Mouse (Mus musculus) neural tube, embryonic 13.5 days (tissue): ENCODE measurements around the gene H2afy. TPM values are rescaled to one million over a fixed set of nuclear protein-coding genes. Genes with fewer than 3 reads are reported as not detected.

Source experiments
- ATAC-seq: fragments of 200-750 bp; cut with Nextera tagmentation; 2 replicates; pipeline ENCODE4 v1.8.0; 2017; ENCODE audit warnings: low read depth, mild to moderate bottlenecking, moderate TSS enrichment, moderate library complexity
- H3K27ac ChIP-seq: fragments of 300-500 bp; sonication (generic); replicated peaks from 2 replicates; pipeline ENCODE4 v1.5.1; 2015; ENCODE audit warnings: moderate library complexity, mild to moderate bottlenecking, inconsistent platforms
- H3K27me3 ChIP-seq: fragments of 300-500 bp; sonication (generic); 2 replicates; pipeline ENCODE4 v1.6.1; 2015; ENCODE audit warnings: mild to moderate bottlenecking, inconsistent platforms
- H3K36me3 ChIP-seq: fragments of 300-500 bp; sonication (generic); 2 replicates; pipeline ENCODE4 v1.6.1; 2015; ENCODE audit warnings: mild to moderate bottlenecking, inconsistent platforms
- H3K4me1 ChIP-seq: fragments of 300-500 bp; sonication (generic); replicated peaks from 2 replicates; pipeline ENCODE4 v1.6.1; 2015; ENCODE audit warnings: inconsistent platforms
- H3K4me2 ChIP-seq: fragments of 300-500 bp; sonication (generic); 2 replicates; pipeline ENCODE4 v1.6.1; 2015; ENCODE audit warnings: inconsistent platforms, mild to moderate bottlenecking, moderate library complexity
- H3K4me3 ChIP-seq: fragments of 300-500 bp; sonication (generic); 2 replicates; pipeline ENCODE4 v1.5.1; 2015; ENCODE audit warnings: mild to moderate bottlenecking, inconsistent platforms
- H3K9ac ChIP-seq: fragments of 300-500 bp; sonication (generic); 2 replicates; pipeline ENCODE4 v1.6.1; 2015; ENCODE audit warnings: moderate library complexity, mild to moderate bottlenecking, inconsistent platforms
- H3K9me3 ChIP-seq: fragments of 300-500 bp; sonication (generic); 2 replicates; pipeline ENCODE4 v1.6.1; 2016; ENCODE audit warnings: inconsistent platforms
- WGBS: fragments of 180-500 bp; shearing (Covaris S2); methylation state at CpG from one replicate; pipeline ENCODE4 v1.1.7; 2015; 5-methylcytosine and 5-hydroxymethylcytosine counted together
- polyA plus RNA-seq: library from polyadenylated mRNA; unstranded; fragments of >200 nt; fragmentation: Nextera tagmentation; extraction: Ambion mirVana; gene quantifications from 2 replicates; pipeline ENCODE4 v1.2.1, GENCODE M21; 2015

H2afy gene
- polyA plus RNA-seq, result 367 and 382 TPM in 2 replicates

- 83% methylated on average over 2 of the region's 2 CpGs for WGBS
- no peak for ATAC-seq
Observed at GRCm38 (mm10) chr13:56136200-56136599, at the start of gene H2afy. H2afy (minus strand) TSS chr13:56136361.

DNA sequence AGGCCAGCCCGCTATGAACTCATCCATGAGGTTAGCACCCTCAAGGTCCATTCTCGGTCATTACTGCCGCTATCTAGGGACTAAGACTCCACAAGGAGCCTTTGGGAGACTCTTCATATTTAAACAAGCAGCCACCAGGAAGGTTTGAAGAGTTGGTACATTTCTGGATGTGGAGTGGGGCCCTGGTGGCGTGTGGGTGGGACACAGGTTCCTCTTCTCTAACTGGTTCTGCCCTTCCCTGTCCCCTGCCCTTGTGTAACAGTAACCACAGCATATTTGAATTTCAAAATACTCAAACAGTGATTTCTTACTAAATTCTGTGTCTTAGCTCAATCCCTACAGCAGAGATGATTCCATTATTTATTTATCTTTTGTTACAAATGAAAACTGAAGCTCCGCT, 47.5 kb upstream of the H2afy start:
- H3K27me3 ChIP-seq, result no peaks in the 10 kb centered on the region
- H3K9me3 ChIP-seq, result no peaks in the 10 kb centered on the region; the same call in 1 of the 2 replicates
- H3K27ac ChIP-seq, result no peak overlapping the region
- no peaks in the 10 kb centered on the region for H3K36me3 ChIP-seq
- no peak overlapping the region for H3K9ac ChIP-seq
- no peak for ATAC-seq
- no peak overlapping the region for H3K4me2 ChIP-seq
- no peaks in the 10 kb centered on the region for H3K4me1 ChIP-seq
- H3K4me3 ChIP-seq, result no peak overlapping the region
- 81% methylated on average over 5 of the region's 5 CpGs for WGBS

More at GRCm38 (mm10) chr13:56136200-56136599, at the start of gene H2afy:
- peak within 1 kb of the TSS; percentile 98 for H3K9ac ChIP-seq
- H3K4me3 ChIP-seq, result peak within 1 kb of the TSS; percentile 99
- H3K36me3 ChIP-seq, result no peaks in the 10 kb centered on the region
- H3K4me2 ChIP-seq, result peak within 1 kb of the TSS; percentile 89
- no peaks in the 10 kb centered on the region for H3K9me3 ChIP-seq
- H3K27me3 ChIP-seq, result no peaks in the 10 kb centered on the region
- H3K27ac ChIP-seq, result peak within 1 kb of the TSS; percentile 89
- peaks cover 36% of the 10 kb centered on the region for H3K4me1 ChIP-seq

- no peak overlapping the region for H3K27ac ChIP-seq
- H3K9me3 ChIP-seq, result no peaks in the 10 kb centered on the region
- no peaks in the 10 kb centered on the region for H3K36me3 ChIP-seq
- 78% methylated on average over 8 of the region's 8 CpGs for WGBS
- H3K27me3 ChIP-seq, result no peaks in the 10 kb centered on the region
- no peak overlapping the region for H3K4me3 ChIP-seq
- H3K4me1 ChIP-seq, result no peaks in the 10 kb centered on the region
- no peak overlapping the region for H3K9ac ChIP-seq
- H3K4me2 ChIP-seq, result no peak overlapping the region
- ATAC-seq, result no peak
Observed at GRCm38 (mm10) chr13:56181424-56181823, 45.3 kb upstream of the H2afy start.

GRCm38 (mm10) chr13:56178416-56179035, 42.4 kb upstream of the H2afy start, which contains the start of gene Tifab:
Tifab (minus strand) TSS chr13:56178885.
- Histone ChIP-seq H3K4me1 (no peaks in the 10 kb centered on the region), H3K36me3 (no peaks in the 10 kb centered on the region), H3K4me3 (no peak within 1 kb of the TSS), H3K9ac (no peak within 1 kb of the TSS), H3K27ac (no peak within 1 kb of the TSS), H3K4me2 (no peak within 1 kb of the TSS), H3K27me3 (no peaks in the 10 kb centered on the region; the same call in 1 of the 2 replicates), H3K9me3 (no peaks in the 10 kb centered on the region)
- WGBS, result 85% methylated on average over 16 of the region's 16 CpGs
- no peak for ATAC-seq

- H3K4me2 ChIP-seq, result no peak overlapping the region
- no peaks in the 10 kb centered on the region for H3K9me3 ChIP-seq
- no peaks in the 10 kb centered on the region for H3K36me3 ChIP-seq
- no peak overlapping the region for H3K9ac ChIP-seq
- H3K27me3 ChIP-seq, result no peaks in the 10 kb centered on the region; the same call in none of the 2 replicates
- 93% methylated on average over 9 of the region's 9 CpGs for WGBS
- no peak for ATAC-seq
- no peak overlapping the region for H3K27ac ChIP-seq
- H3K4me3 ChIP-seq, result no peak overlapping the region
- H3K4me1 ChIP-seq, result no peaks in the 10 kb centered on the region
Observed at GRCm38 (mm10) chr13:56176310-56176709, 40.1 kb upstream of the H2afy start.

DNA sequence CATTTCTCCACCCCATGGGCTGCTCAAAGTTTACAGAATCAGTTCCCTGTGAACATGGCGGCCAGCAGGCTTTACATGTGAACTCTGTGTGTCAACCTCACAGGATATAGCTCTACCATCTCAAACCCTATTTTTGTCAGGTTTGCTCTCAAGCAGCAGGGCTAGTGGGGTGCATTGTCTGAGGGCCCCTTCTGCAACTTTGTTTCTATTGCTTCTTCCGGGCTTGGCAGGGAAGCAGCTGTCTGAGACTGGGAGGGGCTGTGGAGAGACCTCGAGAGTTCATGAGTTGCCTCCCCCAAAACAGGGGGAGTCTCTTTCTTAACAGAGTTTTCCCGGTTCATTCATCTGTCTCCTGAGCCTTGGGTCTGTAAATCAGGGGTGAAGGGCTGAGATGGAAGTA, 39.7 kb upstream of the H2afy start:
- no peaks in the 10 kb centered on the region for H3K9me3 ChIP-seq
- no peak overlapping the region for H3K27ac ChIP-seq
- WGBS, result 55% methylated on average over 4 of the region's 4 CpGs
- no peak for ATAC-seq
- no peak overlapping the region for H3K4me2 ChIP-seq
- H3K36me3 ChIP-seq, result no peaks in the 10 kb centered on the region
- H3K4me1 ChIP-seq, result no peaks in the 10 kb centered on the region
- H3K27me3 ChIP-seq, result no peaks in the 10 kb centered on the region; the same call in none of the 2 replicates
- H3K4me3 ChIP-seq, result no peak overlapping the region
- H3K9ac ChIP-seq, result no peak overlapping the region

- no peak for ATAC-seq
- H3K27ac ChIP-seq, result no peak overlapping the region
- no peaks in the 10 kb centered on the region; the same call in none of the 2 replicates for H3K27me3 ChIP-seq
- H3K4me1 ChIP-seq, result peaks cover 7% of the 10 kb centered on the region
- no peak overlapping the region for H3K4me2 ChIP-seq
- WGBS, result 67% methylated on average over 7 of the region's 7 CpGs
- H3K9me3 ChIP-seq, result no peaks in the 10 kb centered on the region
- H3K36me3 ChIP-seq, result no peaks in the 10 kb centered on the region
- H3K4me3 ChIP-seq, result no peak overlapping the region
- H3K9ac ChIP-seq, result no peak overlapping the region
Observed at GRCm38 (mm10) chr13:56172901-56173545, 36.9 kb upstream of the H2afy start.

DNA sequence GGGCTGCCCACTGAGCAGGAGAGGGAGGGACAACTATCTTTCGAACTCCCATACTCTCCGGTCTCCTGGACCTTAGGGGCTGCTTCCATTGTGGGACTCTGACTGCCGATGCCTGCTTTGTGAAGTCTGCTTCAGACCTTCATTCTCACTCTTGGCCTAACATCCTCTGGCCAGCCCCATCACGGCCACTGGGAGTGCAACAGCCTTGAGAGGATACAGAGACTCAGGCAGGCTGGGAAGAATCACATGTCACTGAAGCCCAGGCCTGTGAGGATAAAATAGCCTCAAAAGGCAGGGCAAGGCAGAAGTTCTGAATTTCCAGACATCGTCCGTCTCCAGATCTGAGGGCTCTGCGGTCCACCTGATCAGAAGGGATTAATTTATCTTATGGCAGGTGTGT, 35.9 kb upstream of the H2afy start:
- H3K9ac ChIP-seq, result no peak overlapping the region
- H3K4me3 ChIP-seq, result no peak overlapping the region
- H3K4me1 ChIP-seq, result peaks cover 11% of the 10 kb centered on the region
- no peaks in the 10 kb centered on the region for H3K36me3 ChIP-seq
- no peak overlapping the region for H3K27ac ChIP-seq
- WGBS, result 88% methylated on average over 7 of the region's 7 CpGs
- no peaks in the 10 kb centered on the region; the same call in none of the 2 replicates for H3K27me3 ChIP-seq
- no peaks in the 10 kb centered on the region for H3K9me3 ChIP-seq
- no peak for ATAC-seq
- no peak overlapping the region for H3K4me2 ChIP-seq

- Histone ChIP-seq H3K4me2 (no peak overlapping the region), H3K4me3 (no peak overlapping the region), H3K36me3 (no peaks in the 10 kb centered on the region), H3K9me3 (no peaks in the 10 kb centered on the region), H3K27ac (no peak overlapping the region), H3K4me1 (peaks cover 11% of the 10 kb centered on the region), H3K9ac (no peak overlapping the region), H3K27me3 (no peaks in the 10 kb centered on the region; the same call in 1 of the 2 replicates)
- 50% methylated on average over 3 of the region's 3 CpGs for WGBS
- ATAC-seq, result no peak
Observed at GRCm38 (mm10) chr13:56168403-56168781, 32.2 kb upstream of the H2afy start.

- Histone ChIP-seq H3K9me3 (no peaks in the 10 kb centered on the region), H3K9ac (no peak overlapping the region), H3K36me3 (no peaks in the 10 kb centered on the region), H3K4me2 (0 out of 2 replicates have a peak overlapping the region, but pooled peaks have one; percentile 14), H3K27ac (no peak overlapping the region), H3K4me1 (peaks cover 11% of the 10 kb centered on the region), H3K4me3 (no peak overlapping the region), H3K27me3 (no peaks in the 10 kb centered on the region; the same call in 1 of the 2 replicates)
- ATAC-seq, result peak; percentile 70; the same call in 1 of the 2 replicates
- 28% methylated on average over 13 of the region's 14 CpGs for WGBS
Observed at GRCm38 (mm10) chr13:56167446-56168402, 31.6 kb upstream of the H2afy start.

GRCm38 (mm10) chr13:56165561-56165960, 29.4 kb upstream of the H2afy start:
- Histone ChIP-seq H3K4me3 (no peak overlapping the region), H3K27me3 (no peaks in the 10 kb centered on the region), H3K27ac (no peak overlapping the region), H3K36me3 (no peaks in the 10 kb centered on the region), H3K9ac (no peak overlapping the region), H3K4me1 (peaks cover 11% of the 10 kb centered on the region), H3K4me2 (no peak overlapping the region), H3K9me3 (no peaks in the 10 kb centered on the region)
- ATAC-seq, result no peak
- 91% methylated on average over 11 of the region's 11 CpGs for WGBS

DNA sequence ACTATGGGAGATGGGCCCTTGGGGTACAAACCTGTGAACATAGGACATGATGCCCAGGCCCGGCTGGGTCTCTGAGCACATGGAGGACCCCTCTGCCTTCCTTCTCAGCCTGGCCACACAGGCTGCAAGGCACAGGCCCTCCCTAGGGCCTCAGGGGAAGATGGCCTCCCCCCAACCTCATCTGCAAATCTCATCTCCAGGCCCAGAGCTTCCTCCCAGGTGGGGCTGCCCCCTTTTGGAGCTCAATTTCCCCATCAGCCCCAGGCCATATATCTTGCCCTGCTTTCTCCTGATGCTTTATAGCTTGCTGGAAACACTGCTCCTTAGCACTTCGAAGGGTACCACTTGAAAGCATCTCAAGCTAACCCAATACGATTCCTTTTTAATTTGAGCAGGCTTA, 28.2 kb upstream of the H2afy start:
- no peak for ATAC-seq
- H3K27ac ChIP-seq, result no peak overlapping the region

More for the DNA sequence above, 28.2 kb upstream of the H2afy start:
- H3K4me3 ChIP-seq, result no peak overlapping the region
- no peaks in the 10 kb centered on the region for H3K36me3 ChIP-seq
- peaks cover 17% of the 10 kb centered on the region for H3K4me1 ChIP-seq
- H3K4me2 ChIP-seq, result no peak overlapping the region
- no peaks in the 10 kb centered on the region for H3K9me3 ChIP-seq
- WGBS, result 79% methylated on average over 3 of the region's 3 CpGs
- no peaks in the 10 kb centered on the region; the same call in 1 of the 2 replicates for H3K27me3 ChIP-seq
- no peak overlapping the region for H3K9ac ChIP-seq
